Mouse (Mus musculus) CH12F3 (cell line): ENCODE results near the gene Olfr1389.
"Not testable (repeated sequence)": the region's sequence is repeated elsewhere in the genome, so short reads cannot be mapped to it uniquely, and the experiment has no call there.

Experiments used
- in situ Hi-C: fragments of 300-500 bp; cut with MboI; formaldehyde crosslinking; loops from 2 replicates; pipeline ENCODE4 v1.14.3; 2020; ENCODE audit warnings: low sequenced_read_pairs

The Olfr1389 gene

GRCm38 (mm10) chr11:49422767-49423166 is at the start of gene Olfr1389:
Olfr1389 (plus strand) TSS chr11:49423067.
- in situ Hi-C loops = no loop called here

- in situ Hi-C loops = no loop called here
These were observed 39.7 kb upstream of the Olfr1389 start for GRCm38 (mm10) chr11:49383133-49383532.

- in situ Hi-C loops = not testable (repeated sequence)
These were observed 36.7 kb upstream of the Olfr1389 start for GRCm38 (mm10) chr11:49386118-49386517.

GRCm38 (mm10) chr11:49392707-49393106 is 30.2 kb upstream of the Olfr1389 start:
- in situ Hi-C loops = not testable (repeated sequence)

- in situ Hi-C loops = no loop called here
These were observed 16.1 kb upstream of the Olfr1389 start for GRCm38 (mm10) chr11:49406784-49407183.

GRCm38 (mm10) chr11:49410540-49410939 is 12.3 kb upstream of the Olfr1389 start:
- in situ Hi-C loops = no loop called here

GRCm38 (mm10) chr11:49425257-49425927 is 2.5 kb downstream of the Olfr1389 start:
- in situ Hi-C loops = no loop called here

GRCm38 (mm10) chr11:49429641-49430040 is 6.8 kb downstream of the Olfr1389 start:
- in situ Hi-C loops = no loop called here

- in situ Hi-C loops = no loop called here
These were observed 13.5 kb downstream of the Olfr1389 start, which contains the start of gene Olfr1388 for GRCm38 (mm10) chr11:49436411-49436810. Olfr1388 (plus strand) TSS chr11:49436624.

- in situ Hi-C loops = no loop called here
These were observed 32.2 kb downstream of the Olfr1389 start, which contains the start of gene Olfr1387 for GRCm38 (mm10) chr11:49455043-49455442. Olfr1387 (plus strand) TSS chr11:49455343.

- in situ Hi-C loops = not testable (repeated sequence)
These were observed 41.9 kb downstream of the Olfr1389 start, which contains the start of gene Olfr1386 for GRCm38 (mm10) chr11:49464746-49465145. Olfr1386 (plus strand) TSS chr11:49465046.
